Mouse (Mus musculus): ENCODE results near the gene Hk3. TPM values are rescaled to one million over a fixed set of nuclear protein-coding genes. Genes with fewer than 3 reads are reported as not detected.

Hk3 gene
- polyA plus RNA-seq (2016; fragmentation: Nextera tagmentation; extraction: Ambion mirVana) = 0.37 and 0.40 TPM in 2 replicates

GRCm38 (mm10) chr13:55021194-55021779 is at the start of gene Hk3:
TSS of gene Hk3 (minus strand) at chr13:55021385.
- Histone ChIP-seq H3K4me3 (replicated peaks) (no peak within 1 kb of the TSS), H3K27me3 (no peaks in the 10 kb centered on the region), H3K9me3 (no peaks in the 10 kb centered on the region), H3K36me3 (no peaks in the 10 kb centered on the region), H3K4me2 (no peak within 1 kb of the TSS), H3K4me1 (replicated peaks) (no peaks in the 10 kb centered on the region), H3K9ac (replicated peaks) (no peak within 1 kb of the TSS), H3K27ac (no peak within 1 kb of the TSS)
- no peak for ATAC-seq (ENCODE audit: insufficient number of reproducible peaks, insufficient read depth, low FRiP score, low TSS enrichment, low read depth)
- 87% methylated on average over 13 of the region's 13 CpGs for WGBS

GRCm38 (mm10) chr13:55069719-55070118 is 48.5 kb upstream of the Hk3 start:
- 60% methylated on average over 7 of the region's 7 CpGs for WGBS
- Histone ChIP-seq H3K27me3 (no peaks in the 10 kb centered on the region), H3K4me2 (no peak overlapping the region), H3K4me3 (replicated peaks) (no peak overlapping the region), H3K27ac (no peak overlapping the region), H3K36me3 (peaks cover 15% of the 10 kb centered on the region; the same call in 1 of the 2 replicates), H3K9ac (replicated peaks) (no peak overlapping the region), H3K9me3 (no peaks in the 10 kb centered on the region), H3K4me1 (replicated peaks) (no peaks in the 10 kb centered on the region)
- no peak for ATAC-seq (ENCODE audit: insufficient number of reproducible peaks, insufficient read depth, low FRiP score, low TSS enrichment, low read depth)

- Histone ChIP-seq H3K9me3 (no peaks in the 10 kb centered on the region), H3K4me1 (replicated peaks) (no peaks in the 10 kb centered on the region), H3K27me3 (no peaks in the 10 kb centered on the region), H3K36me3 (peaks cover 16% of the 10 kb centered on the region), H3K4me2 (no peak overlapping the region), H3K9ac (replicated peaks) (no peak overlapping the region), H3K27ac (no peak overlapping the region), H3K4me3 (replicated peaks) (no peak overlapping the region)
- no peak for ATAC-seq (ENCODE audit: insufficient number of reproducible peaks, insufficient read depth, low FRiP score, low TSS enrichment, low read depth)
- 95% methylated on average over 2 of the region's 2 CpGs for WGBS
Measured at GRCm38 (mm10) chr13:55063276-55063675, 42.1 kb upstream of the Hk3 start.

- no peaks in the 10 kb centered on the region for H3K4me1 ChIP-seq (replicated peaks)
- H3K36me3 ChIP-seq = peaks cover 31% of the 10 kb centered on the region
- no peak overlapping the region for H3K4me3 ChIP-seq (replicated peaks)
- no peaks in the 10 kb centered on the region for H3K27me3 ChIP-seq
- 92% methylated on average over 2 of the region's 2 CpGs for WGBS
- H3K27ac ChIP-seq = no peak overlapping the region
- no peak overlapping the region for H3K4me2 ChIP-seq
- H3K9me3 ChIP-seq = no peaks in the 10 kb centered on the region
- H3K9ac ChIP-seq (replicated peaks) = no peak overlapping the region
- no peak for ATAC-seq (ENCODE audit: insufficient number of reproducible peaks, insufficient read depth, low FRiP score, low TSS enrichment, low read depth)
Measured at GRCm38 (mm10) chr13:55058042-55058441, 36.9 kb upstream of the Hk3 start.

GRCm38 (mm10) chr13:55047706-55048105 is 26.5 kb upstream of the Hk3 start:
- Histone ChIP-seq H3K36me3 (peaks cover 37% of the 10 kb centered on the region), H3K9me3 (no peaks in the 10 kb centered on the region), H3K9ac (replicated peaks) (no peak overlapping the region), H3K27ac (no peak overlapping the region), H3K27me3 (no peaks in the 10 kb centered on the region), H3K4me2 (no peak overlapping the region), H3K4me1 (replicated peaks) (no peaks in the 10 kb centered on the region), H3K4me3 (replicated peaks) (no peak overlapping the region)
- WGBS = 86% methylated on average over 3 of the region's 3 CpGs
- no peak for ATAC-seq (ENCODE audit: insufficient number of reproducible peaks, insufficient read depth, low FRiP score, low TSS enrichment, low read depth)

- Histone ChIP-seq H3K4me3 (replicated peaks) (no peak overlapping the region), H3K36me3 (peaks cover 24% of the 10 kb centered on the region; the same call in 1 of the 2 replicates), H3K27ac (no peak overlapping the region), H3K27me3 (no peaks in the 10 kb centered on the region), H3K9me3 (no peaks in the 10 kb centered on the region), H3K4me2 (no peak overlapping the region), H3K4me1 (replicated peaks) (no peaks in the 10 kb centered on the region), H3K9ac (replicated peaks) (no peak overlapping the region)
- ATAC-seq (ENCODE audit: insufficient number of reproducible peaks, insufficient read depth, low FRiP score, low TSS enrichment, low read depth) = no peak
- WGBS = 95% methylated on average over 2 of the region's 2 CpGs
Measured at GRCm38 (mm10) chr13:55040016-55040415, 18.8 kb upstream of the Hk3 start.

GRCm38 (mm10) chr13:55024215-55024614 is 3.0 kb upstream of the Hk3 start:
- Histone ChIP-seq H3K27ac (no peak overlapping the region), H3K4me3 (replicated peaks) (no peak overlapping the region), H3K27me3 (no peaks in the 10 kb centered on the region), H3K36me3 (peaks cover 15% of the 10 kb centered on the region), H3K9me3 (no peaks in the 10 kb centered on the region), H3K9ac (replicated peaks) (no peak overlapping the region), H3K4me1 (replicated peaks) (no peaks in the 10 kb centered on the region), H3K4me2 (no peak overlapping the region)
- WGBS = 92% methylated on average over 2 of the region's 2 CpGs
- no peak for ATAC-seq (ENCODE audit: insufficient number of reproducible peaks, insufficient read depth, low FRiP score, low TSS enrichment, low read depth)

GRCm38 (mm10) chr13:55022715-55023114 is 1.5 kb upstream of the Hk3 start:
- Histone ChIP-seq H3K9ac (replicated peaks) (no peak overlapping the region), H3K27ac (no peak overlapping the region), H3K9me3 (no peaks in the 10 kb centered on the region), H3K4me1 (replicated peaks) (no peaks in the 10 kb centered on the region), H3K4me2 (no peak overlapping the region), H3K4me3 (replicated peaks) (no peak overlapping the region), H3K36me3 (peaks cover 2% of the 10 kb centered on the region; the same call in 1 of the 2 replicates), H3K27me3 (no peaks in the 10 kb centered on the region)
- no peak for ATAC-seq (ENCODE audit: insufficient number of reproducible peaks, insufficient read depth, low FRiP score, low TSS enrichment, low read depth)
- 86% methylated on average over 9 of the region's 9 CpGs for WGBS

- ATAC-seq (ENCODE audit: insufficient number of reproducible peaks, insufficient read depth, low FRiP score, low TSS enrichment, low read depth) = no peak
- H3K9me3 ChIP-seq = no peaks in the 10 kb centered on the region
- H3K36me3 ChIP-seq = no peaks in the 10 kb centered on the region
- no peak overlapping the region for H3K9ac ChIP-seq (replicated peaks)
- H3K4me1 ChIP-seq (replicated peaks) = no peaks in the 10 kb centered on the region
- H3K4me2 ChIP-seq = no peak overlapping the region
- H3K27me3 ChIP-seq = no peaks in the 10 kb centered on the region
- H3K27ac ChIP-seq = no peak overlapping the region
- H3K4me3 ChIP-seq (replicated peaks) = no peak overlapping the region
- 74% methylated on average over 4 of the region's 4 CpGs for WGBS
Measured at GRCm38 (mm10) chr13:55022256-55022655, 1.1 kb upstream of the Hk3 start.

GRCm38 (mm10) chr13:55020051-55020450 is 1.1 kb downstream of the Hk3 start:
- WGBS = 81% methylated on average over 4 of the region's 4 CpGs
- no peak for ATAC-seq (ENCODE audit: insufficient number of reproducible peaks, insufficient read depth, low FRiP score, low TSS enrichment, low read depth)
- Histone ChIP-seq H3K9me3 (no peaks in the 10 kb centered on the region), H3K27me3 (no peaks in the 10 kb centered on the region), H3K27ac (no peak overlapping the region), H3K4me2 (no peak overlapping the region), H3K36me3 (no peaks in the 10 kb centered on the region), H3K4me1 (replicated peaks) (no peaks in the 10 kb centered on the region), H3K4me3 (replicated peaks) (no peak overlapping the region), H3K9ac (replicated peaks) (no peak overlapping the region)

GRCm38 (mm10) chr13:55019181-55019580 is 2.0 kb downstream of the Hk3 start:
- no peaks in the 10 kb centered on the region for H3K36me3 ChIP-seq
- no peak overlapping the region for H3K9ac ChIP-seq (replicated peaks)
- no peak overlapping the region for H3K27ac ChIP-seq
- WGBS = 75% methylated on average over 3 of the region's 3 CpGs
- ATAC-seq (ENCODE audit: insufficient number of reproducible peaks, insufficient read depth, low FRiP score, low TSS enrichment, low read depth) = no peak
- no peaks in the 10 kb centered on the region for H3K9me3 ChIP-seq
- H3K4me3 ChIP-seq (replicated peaks) = no peak overlapping the region
- H3K27me3 ChIP-seq = no peaks in the 10 kb centered on the region
- H3K4me1 ChIP-seq (replicated peaks) = no peaks in the 10 kb centered on the region
- no peak overlapping the region for H3K4me2 ChIP-seq

- Histone ChIP-seq H3K4me1 (replicated peaks) (no peaks in the 10 kb centered on the region), H3K27me3 (no peaks in the 10 kb centered on the region), H3K4me2 (no peak overlapping the region), H3K9ac (replicated peaks) (no peak overlapping the region), H3K27ac (no peak overlapping the region), H3K36me3 (no peaks in the 10 kb centered on the region), H3K4me3 (replicated peaks) (no peak overlapping the region), H3K9me3 (no peaks in the 10 kb centered on the region)
- 91% methylated on average over 9 of the region's 9 CpGs for WGBS
- ATAC-seq (ENCODE audit: insufficient number of reproducible peaks, insufficient read depth, low FRiP score, low TSS enrichment, low read depth) = no peak
Measured at GRCm38 (mm10) chr13:55018700-55019099, 2.5 kb downstream of the Hk3 start.
